Mouse (Mus musculus) kidney, postnatal 25 days (tissue): ENCODE measurements around the gene Reps1.
"Not testable (repeated sequence)": the region's sequence is repeated elsewhere in the genome, so short reads cannot be mapped to it uniquely, and the experiment has no call there.

Experiments
- DNase-seq, 2 experiments: peaks; one replicate each; pipeline ENCODE4 v3.0.0; 2021; ENCODE audit warnings: mixed read lengths in 2 of 2

Reps1 gene

GRCm38 (mm10) chr10:18066031-18066439 is 10.4 kb downstream of the Reps1 start:
- DNase-seq: no peak

- DNase-seq: no peak
Observed at GRCm38 (mm10) chr10:18067761-18068446, 12.2 kb downstream of the Reps1 start.

GRCm38 (mm10) chr10:18068880-18069279 is 13.2 kb downstream of the Reps1 start:
- DNase-seq: no peak

GRCm38 (mm10) chr10:18069576-18069975 is 13.9 kb downstream of the Reps1 start:
- no peak for DNase-seq

- DNase-seq: peak; percentile 31 to 51
Observed at GRCm38 (mm10) chr10:18070144-18070543, 14.5 kb downstream of the Reps1 start.

GRCm38 (mm10) chr10:18070616-18071015 is 15.0 kb downstream of the Reps1 start:
- DNase-seq: no peak

- no peak for DNase-seq
Observed at GRCm38 (mm10) chr10:18072871-18073270, 17.2 kb downstream of the Reps1 start.

GRCm38 (mm10) chr10:18074383-18075075 is 18.9 kb downstream of the Reps1 start:
- no peak for DNase-seq

- DNase-seq: no peak
Observed at GRCm38 (mm10) chr10:18075845-18076244, 20.2 kb downstream of the Reps1 start.

- no peak for DNase-seq
Observed at GRCm38 (mm10) chr10:18081536-18081935, 25.9 kb downstream of the Reps1 start.

GRCm38 (mm10) chr10:18082772-18083171 is 27.1 kb downstream of the Reps1 start:
- DNase-seq: no peak

- DNase-seq: no peak
Observed at GRCm38 (mm10) chr10:18090691-18091090, 35.0 kb downstream of the Reps1 start.

GRCm38 (mm10) chr10:18102166-18102565 is 46.5 kb downstream of the Reps1 start:
- peak in 1 of 2 experiments; percentile 16 for DNase-seq

GRCm38 (mm10) chr10:18107471-18107870 is 51.8 kb downstream of the Reps1 start:
- DNase-seq: no peak

GRCm38 (mm10) chr10:18110940-18111339 is 55.3 kb downstream of the Reps1 start:
- DNase-seq: no peak

GRCm38 (mm10) chr10:18113473-18114093 is 57.9 kb downstream of the Reps1 start:
- no peak for DNase-seq

- peak; percentile 29 to 68 for DNase-seq
Observed at GRCm38 (mm10) chr10:18118336-18118735, 62.7 kb downstream of the Reps1 start.

GRCm38 (mm10) chr10:18130276-18130675 is 74.6 kb downstream of the Reps1 start:
- no peak for DNase-seq

- peak; percentile 33 to 64 for DNase-seq
Observed at GRCm38 (mm10) chr10:18131666-18132650, 76.3 kb downstream of the Reps1 start.

GRCm38 (mm10) chr10:18138853-18139503 is 83.3 kb downstream of the Reps1 start:
- not testable (repeated sequence) for DNase-seq

GRCm38 (mm10) chr10:18139615-18140014 is 84.0 kb downstream of the Reps1 start:
- DNase-seq: no peak

- peak; percentile 7 to 47 for DNase-seq
Observed at GRCm38 (mm10) chr10:18141389-18141788, 85.7 kb downstream of the Reps1 start.
